Comparison of ENCODE assay signal across 24 mouse cellular contexts in genomic region chr6:148761967-148762712, GRCm38 (mm10).
DNase-seq lines count a peak whose midpoint lies in the region; ATAC-seq and TF ChIP-seq lines count a peak whose summit lies in the region.
"Had no signal": no experiment of that assay in that cellular context is flagged by ENCODE, and none has a peak within 500 bp of the region (broad histone marks: within the 10 kb centered on the region; RNA-seq: fewer than 3 reads in every experiment).

No protein-coding gene starts in this region.

- ATAC-seq in megakaryocyte progenitor cell, adult 5-6 weeks (replicated peaks; ENCODE audit: poor library complexity) = 0 out of 2 replicates have a peak, but pooled peaks have one; percentile 9
- ATAC-seq: forebrain, embryonic 13.5 days; forebrain, embryonic 16.5 days; hindbrain, postnatal 0 days; inflammation-experienced regulatory T-cells, adult 6 months; intestine, embryonic 16.5 days had no signal

- DNase-seq in A20 (ENCODE audit: low read depth, low spot score) = peak; percentile 45
- no peak for DNase-seq in MEL (ENCODE audit: low read depth, low spot score)
- no peak for DNase-seq in lung, adult 18-20 months
- DNase-seq in heart, postnatal 36 days = no peak
- DNase-seq in kidney, postnatal 10 days = no peak
- DNase-seq: adrenal gland, postnatal 10 days; adrenal gland, postnatal 36 days; cerebellum, adult 18-20 months; cerebellum, adult 9-10 months; cerebellum, postnatal 14 days; gastrocnemius, postnatal 10 days; heart, adult 18-20 months; heart, postnatal 10 days; heart, postnatal 4 days had no signal

- H3K9me3 ChIP-seq in MEL (replicated peaks; ENCODE audit: insufficient read depth, low read length) = no peaks in the 10 kb centered on the region
- H3K9me3 ChIP-seq: forebrain, embryonic 10.5 days; heart, embryonic 15.5 days had no signal

- TF ChIP-seq CTCF in MEL (IDR thresholded peaks at IDR 0.05 in 2 of 3, conservative IDR thresholded peaks at IDR 0.05 in 1 of 3; ENCODE audit: control insufficient read depth in 1 of 3, insufficient read depth in 1 of 3, low read depth in 2 of 3, low read length in 3 of 3, poor library complexity in 1 of 3, severe bottlenecking in 1 of 3) = no peak

- TF ChIP-seq RAD21 in MEL (IDR thresholded peaks at IDR 0.05; ENCODE audit: low read depth, low read length) = no peak

- peaks cover 0 to 4% of the 10 kb centered on the region in 2 experiments; a peak in 2 of 4 replicates for H3K36me3 ChIP-seq in MEL (ENCODE audit: control insufficient read depth in 1 of 2, insufficient read depth in 2 of 2, low read length in 2 of 2)
- H3K36me3 ChIP-seq: forebrain, embryonic 10.5 days; heart, embryonic 12.5 days; heart, embryonic 15.5 days had no signal

- no peak for TF ChIP-seq EP300 in MEL (IDR thresholded peaks at IDR 0.05; ENCODE audit: low read depth in 1 of 2, low read length in 2 of 2)

- H3K4me3 ChIP-seq in MEL (ENCODE audit: control insufficient read depth in 1 of 2, insufficient read depth in 1 of 2, low read depth in 2 of 2, low read length in 2 of 2) = no peak overlapping the region
- H3K4me3 ChIP-seq: forebrain, embryonic 10.5 days; forebrain, embryonic 13.5 days; heart, embryonic 12.5 days; heart, embryonic 15.5 days had no signal

- no peak overlapping the region for H3K27ac ChIP-seq in MEL (ENCODE audit: control insufficient read depth, low read depth, low read length)
- H3K27ac ChIP-seq: forebrain, embryonic 10.5 days; forebrain, embryonic 13.5 days; heart, embryonic 15.5 days; hindbrain, embryonic 14.5 days; hindbrain, postnatal 0 days had no signal

- no peaks in the 10 kb centered on the region for H3K79me2 ChIP-seq in MEL (ENCODE audit: control insufficient read depth, insufficient read depth, low read length, poor library complexity)

- peaks cover 0 to 4% of the 10 kb centered on the region in 2 experiments; a peak in 3 of 4 replicates for H3K4me1 ChIP-seq in MEL (ENCODE audit: control insufficient read depth in 1 of 2, insufficient read depth in 2 of 2, low read length in 2 of 2)
- H3K4me1 ChIP-seq: forebrain, embryonic 10.5 days; forebrain, embryonic 13.5 days; heart, embryonic 12.5 days; heart, embryonic 15.5 days had no signal

- H3K27me3 ChIP-seq in MEL (ENCODE audit: control insufficient read depth in 1 of 2, insufficient read depth in 2 of 2, low read length in 2 of 2) = no peaks in the 10 kb centered on the region
- H3K27me3 ChIP-seq: forebrain, embryonic 13.5 days; heart, embryonic 12.5 days; heart, embryonic 15.5 days had no signal

- no peak overlapping the region for H3K9ac ChIP-seq in MEL (ENCODE audit: control insufficient read depth, low read depth, low read length, poor library complexity, severe bottlenecking)
- H3K9ac ChIP-seq: forebrain, embryonic 13.5 days; heart, embryonic 12.5 days; heart, embryonic 15.5 days; hindbrain, embryonic 14.5 days had no signal

- TF ChIP-seq POLR2A in MEL (IDR thresholded peaks at IDR 0.05; ENCODE audit: control insufficient read depth in 1 of 2, insufficient read depth in 1 of 2, low read depth in 1 of 2, low read length in 2 of 2, poor library complexity in 1 of 2) = no peak

- intact Hi-C loops in heart, postnatal 36 days (cut with DNase I) = no loop called here

TF ChIP-seq in MEL, 35 proteins besides CTCF, POLR2A, EP300 and RAD21:
- TF ChIP-seq MAZ (IDR thresholded peaks at IDR 0.05; ENCODE audit: low read depth, low read length) (no peak), ZNF384 (IDR thresholded peaks at IDR 0.05; ENCODE audit: low read depth, low read length) (peak; percentile 57; the same call in 1 of the 2 replicates), NRF1 (IDR thresholded peaks at IDR 0.05; ENCODE audit: insufficient read depth, low read depth, low read length, poor library complexity, severe bottlenecking) (no peak), BHLHE40 (IDR thresholded peaks at IDR 0.05; ENCODE audit: borderline replicate concordance, low read depth, low read length) (no peak), NELFE (IDR thresholded peaks at IDR 0.05; ENCODE audit: low read depth, low read length) (no peak)
